Mouse (Mus musculus): ENCODE measurements at regions not wholly inside any gene's neighbourhood (a gene's known extent, or its start where the extent isn't known, plus 50 kb on each side); places are given as distances from the start of the nearest gene placed in this dataset.

DNA sequence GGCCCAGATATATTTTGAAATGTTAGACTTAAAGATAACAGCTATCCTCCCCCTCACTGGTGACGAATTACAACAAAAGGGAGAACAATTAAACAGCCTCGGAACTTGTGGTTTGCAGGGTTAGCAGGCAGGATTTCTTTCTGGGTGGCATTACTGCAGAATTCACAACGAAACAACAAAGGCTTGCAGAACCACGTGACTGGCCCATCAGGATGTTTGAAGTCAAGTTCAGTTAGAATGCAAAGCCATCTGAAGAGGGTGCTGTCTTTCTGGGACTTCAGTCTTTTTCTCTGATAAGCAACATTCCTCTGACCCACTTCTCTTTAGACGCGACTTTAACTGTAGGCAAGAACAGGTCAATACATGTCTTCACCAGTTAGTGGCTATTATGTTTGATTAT is 436.9 kb upstream of the Sox9 start:
- Histone ChIP-seq H3K9ac (ENCODE audit: control insufficient read depth, low read depth, low read length, poor library complexity, severe bottlenecking) (no peak overlapping the region), H3K4me1 (ENCODE audit: control insufficient read depth in 1 of 2, insufficient read depth in 2 of 2, low read length in 2 of 2) (no peaks in the 10 kb centered on the region), H3K4me3 (ENCODE audit: control insufficient read depth in 1 of 2, insufficient read depth in 1 of 2, low read depth in 2 of 2, low read length in 2 of 2) (no peak overlapping the region), H3K9me3 (replicated peaks; ENCODE audit: insufficient read depth, low read length) (no peaks in the 10 kb centered on the region), H3K36me3 (ENCODE audit: control insufficient read depth in 1 of 2, insufficient read depth in 2 of 2, low read length in 2 of 2) (no peaks in the 10 kb centered on the region), H3K27me3 (ENCODE audit: control insufficient read depth in 1 of 2, insufficient read depth in 2 of 2, low read length in 2 of 2) (no peaks in the 10 kb centered on the region), H3K27ac (ENCODE audit: control insufficient read depth, low read depth, low read length) (no peak overlapping the region), H3K79me2 (ENCODE audit: control insufficient read depth, insufficient read depth, low read length, poor library complexity) (no peaks in the 10 kb centered on the region)
- TF ChIP-seq ZMIZ1 (IDR thresholded peaks at IDR 0.05; ENCODE audit: low read depth, low read length) (no peak), ZC3H11A (IDR thresholded peaks at IDR 0.05; ENCODE audit: low read depth, low read length) (no peak), POLR2AphosphoS5 (IDR thresholded peaks at IDR 0.05; ENCODE audit: borderline replicate concordance, low read depth, low read length) (no peak), EP300 (IDR thresholded peaks at IDR 0.05; ENCODE audit: low read depth in 1 of 2, low read length in 2 of 2) (no peak), KAT2A (conservative IDR thresholded peaks at IDR 0.05; ENCODE audit: low read depth, low read length) (no peak), GABPA (IDR thresholded peaks at IDR 0.05; ENCODE audit: low read depth, low read length) (no peak), MAX (IDR thresholded peaks at IDR 0.05; ENCODE audit: low read length) (no peak), ETS1 (IDR thresholded peaks at IDR 0.05; ENCODE audit: low read depth, low read length) (no peak), MAZ (IDR thresholded peaks at IDR 0.05; ENCODE audit: low read depth, low read length) (no peak), MAFK (IDR thresholded peaks at IDR 0.05; ENCODE audit: borderline replicate concordance, low read depth, low read length) (no peak), GATA1 (IDR thresholded peaks at IDR 0.05; ENCODE audit: low read depth, low read length) (no peak), ZKSCAN1 (IDR thresholded peaks at IDR 0.05; ENCODE audit: low read depth, low read length) (no peak), TAL1 (IDR thresholded peaks at IDR 0.05; ENCODE audit: low read length) (no peak), MEF2A (IDR thresholded peaks at IDR 0.05; ENCODE audit: extremely low read depth, insufficient replicate concordance, low read depth, low read length, poor library complexity, severe bottlenecking) (no peak), NRF1 (IDR thresholded peaks at IDR 0.05; ENCODE audit: insufficient read depth, low read depth, low read length, poor library complexity, severe bottlenecking) (no peak), MXI1 (IDR thresholded peaks at IDR 0.05; ENCODE audit: low read depth, low read length) (no peak), E2F4 (IDR thresholded peaks at IDR 0.05; ENCODE audit: borderline replicate concordance, low read depth, low read length) (no peak), SMC3 (IDR thresholded peaks at IDR 0.05; ENCODE audit: low read depth, low read length) (no peak)
- no peak for DNase-seq (ENCODE audit: low read depth, low spot score)

DNA sequence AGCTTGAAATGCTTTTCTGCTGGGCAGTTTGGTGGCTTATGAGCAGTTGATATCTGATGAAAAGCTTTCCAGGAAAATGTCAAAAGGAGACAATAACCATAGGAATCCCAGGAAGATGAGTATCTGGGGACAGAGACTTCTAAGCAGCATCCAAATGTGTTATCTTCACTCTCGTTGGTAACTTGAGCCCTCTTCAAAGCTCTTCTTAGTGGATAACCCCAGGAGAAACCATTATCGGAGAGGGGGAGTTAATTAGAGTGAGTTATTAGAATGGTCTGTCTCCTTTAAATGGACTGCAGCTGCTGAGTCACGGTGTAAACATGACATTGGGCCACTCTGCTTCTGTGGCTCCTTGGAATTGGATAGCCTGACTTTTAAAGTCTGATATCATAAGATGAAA is 436.4 kb upstream of the Sox9 start:
- no peaks in the 10 kb centered on the region for H3K36me3 ChIP-seq (ENCODE audit: control insufficient read depth in 1 of 2, insufficient read depth in 2 of 2, low read length in 2 of 2)
- H3K4me1 ChIP-seq (ENCODE audit: control insufficient read depth in 1 of 2, insufficient read depth in 2 of 2, low read length in 2 of 2): no peaks in the 10 kb centered on the region
- H3K27me3 ChIP-seq (ENCODE audit: control insufficient read depth in 1 of 2, insufficient read depth in 2 of 2, low read length in 2 of 2): no peaks in the 10 kb centered on the region
- H3K27ac ChIP-seq (ENCODE audit: control insufficient read depth, low read depth, low read length): no peak overlapping the region
- no peaks in the 10 kb centered on the region for H3K9me3 ChIP-seq (replicated peaks; ENCODE audit: insufficient read depth, low read length)
- TF ChIP-seq POLR2AphosphoS2 (IDR thresholded peaks at IDR 0.05; ENCODE audit: low read length) (no peak), MEF2A (IDR thresholded peaks at IDR 0.05; ENCODE audit: extremely low read depth, insufficient replicate concordance, low read depth, low read length, poor library complexity, severe bottlenecking) (no peak), MAX (IDR thresholded peaks at IDR 0.05; ENCODE audit: low read length) (no peak)
- H3K9ac ChIP-seq (ENCODE audit: control insufficient read depth, low read depth, low read length, poor library complexity, severe bottlenecking): no peak overlapping the region
- no peaks in the 10 kb centered on the region for H3K79me2 ChIP-seq (ENCODE audit: control insufficient read depth, insufficient read depth, low read length, poor library complexity)
- DNase-seq (ENCODE audit: low read depth, low spot score): no peak
- H3K4me3 ChIP-seq (ENCODE audit: control insufficient read depth in 1 of 2, insufficient read depth in 1 of 2, low read depth in 2 of 2, low read length in 2 of 2): no peak overlapping the region
